Mouse (Mus musculus) megakaryocyte, embryonic 14.5 days (primary cell): ENCODE data around the gene Cemip.

Source experiments
- FLI1 ChIP-seq: IDR thresholded peaks from 2 replicates; pipeline ENCODE4 v1.6.1; 2012; ENCODE audit warnings: low read length, inconsistent platforms, mixed read lengths
- GATA1 ChIP-seq: IDR thresholded peaks from 3 replicates; pipeline ENCODE4 v1.6.1; 2012; ENCODE audit warnings: mixed read lengths, low read length, inconsistent platforms, borderline replicate concordance

DNA sequence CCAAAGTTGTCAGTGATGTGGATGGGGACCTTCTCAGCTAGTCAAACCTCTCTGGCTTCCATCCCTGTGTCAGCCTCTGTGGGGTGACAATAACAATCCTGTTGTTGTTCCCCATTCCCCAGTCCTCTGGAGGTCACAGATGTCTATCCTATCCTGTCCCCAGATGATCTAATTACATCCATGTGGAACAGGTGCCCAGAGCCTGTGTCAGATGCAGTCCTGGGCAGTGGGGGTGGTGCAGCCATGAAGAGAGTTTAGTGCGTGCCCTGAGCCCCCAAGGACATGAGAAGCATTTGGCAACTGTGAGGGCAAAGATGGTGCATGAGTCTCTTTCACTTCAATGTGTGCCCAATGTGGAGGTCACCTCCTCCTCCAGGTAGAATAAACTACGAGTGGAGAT is 100.6 kb downstream of the Cemip start:
- TF ChIP-seq GATA1 (no peak), FLI1 (no peak)
